Mouse (Mus musculus) adrenal gland, postnatal 25 days (tissue): Measurements from ENCODE around the gene Olfr743. TPM values are rescaled to one million over a fixed set of nuclear protein-coding genes. Genes with fewer than 3 reads are reported as not detected.
"Not testable (repeated sequence)": the region's sequence is repeated elsewhere in the genome, so short reads cannot be mapped to it uniquely, and the experiment has no call there.

Experiments
- DNase-seq: peaks from one replicate; pipeline ENCODE4 v3.0.0; 2021; ENCODE audit warnings: mixed read lengths
- long read RNA-seq: library from polyadenylated mRNA; stranded (forward); transcript quantifications from one replicate; pipeline ENCODE4 v2.0.0, GENCODE M21; 2021
- total RNA-seq: library from RNA; stranded (reverse); gene quantifications from 2 replicates; pipeline ENCODE4 v1.2.3, GENCODE M21; 2021

The Olfr743 gene
- not detected in 2 replicates for total RNA-seq
- long read RNA-seq = 0 reads

DNA sequence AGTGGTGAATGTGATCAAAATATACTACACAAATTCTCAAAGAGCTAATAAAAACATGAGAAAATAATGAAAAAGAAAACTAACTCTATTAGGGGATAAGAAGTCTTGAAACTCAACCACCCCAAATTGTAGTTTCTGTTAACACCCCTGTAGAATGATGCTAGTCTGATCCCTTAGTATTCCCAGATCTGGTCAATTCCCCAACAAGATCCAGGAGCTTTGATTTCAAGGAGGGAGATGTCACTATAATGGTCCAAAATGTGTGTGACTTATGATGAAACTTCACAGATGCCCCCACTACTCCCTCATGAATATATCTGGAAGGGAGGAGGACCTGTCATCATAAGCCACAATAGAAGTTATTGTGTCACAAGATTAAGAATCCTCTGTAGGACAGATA is at the start of gene Olfr743:
Gene Olfr743 (plus strand): TSS at position 301 of the 400 bp plus-strand sequence.
- DNase-seq = no peak

DNA sequence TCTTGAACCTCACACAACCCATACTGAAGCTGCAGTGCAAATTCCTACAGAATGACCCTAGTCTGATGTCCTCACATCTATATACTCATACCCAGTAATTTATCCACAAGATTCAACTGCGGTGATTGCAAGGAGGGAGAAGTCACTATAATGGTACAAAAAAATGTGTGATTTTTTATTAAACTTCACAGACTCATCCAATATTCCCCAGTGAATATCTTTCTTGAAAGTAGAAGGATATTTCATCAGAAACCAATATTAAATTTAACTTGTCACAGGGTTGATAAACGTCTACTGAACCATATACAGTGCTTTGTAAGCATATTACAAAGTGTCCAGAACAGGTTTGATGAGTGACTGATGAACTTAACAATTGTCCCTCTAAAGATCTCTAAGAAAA is 49.2 kb upstream of the Olfr743 start, which contains the start of gene Olfr741:
Gene Olfr741 (plus strand): TSS at position 301 of the 400 bp plus-strand sequence.
- no peak for DNase-seq

DNA sequence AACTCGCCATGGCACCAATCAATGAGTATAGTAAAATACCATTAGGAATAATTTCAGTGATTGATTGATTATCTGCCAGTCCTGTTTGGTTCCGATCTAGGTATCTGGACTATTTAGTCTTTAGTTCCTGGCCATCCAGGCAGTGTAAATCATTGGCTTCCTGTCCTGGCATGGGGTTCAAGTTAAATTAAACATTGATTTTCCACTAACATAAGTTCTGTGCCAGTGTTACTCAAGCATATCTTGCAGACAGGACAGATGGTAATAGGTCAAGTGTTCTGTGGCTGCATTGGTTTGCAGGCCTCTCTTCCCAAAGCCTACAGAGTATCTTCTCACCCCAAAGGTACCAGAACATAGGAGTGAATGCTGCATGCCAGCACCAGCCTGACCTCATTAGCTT is 43.2 kb upstream of the Olfr743 start:
- DNase-seq = no peak

DNA sequence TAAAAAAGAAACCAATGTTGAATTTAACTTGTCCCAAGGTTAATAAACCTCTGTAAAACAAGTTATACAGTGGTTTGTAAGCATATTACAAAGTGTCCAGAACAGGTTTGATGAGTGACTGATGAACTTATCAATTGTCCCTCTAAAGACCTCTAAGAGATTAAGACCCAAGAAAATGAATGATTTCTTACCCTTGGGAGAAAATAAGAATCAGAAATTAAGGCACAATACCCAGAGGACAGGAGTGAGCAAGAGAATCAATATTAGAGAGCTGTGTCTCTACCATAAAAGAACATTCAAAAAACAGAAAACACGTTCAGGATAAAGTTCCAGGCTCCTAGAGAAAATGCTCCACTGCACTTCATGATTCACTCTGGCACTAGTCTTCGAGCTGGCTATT is 18.3 kb upstream of the Olfr743 start, which contains the start of gene Olfr742:
Gene Olfr742 (plus strand): TSS at position 301 of the 400 bp plus-strand sequence.
- no peak for DNase-seq

DNA sequence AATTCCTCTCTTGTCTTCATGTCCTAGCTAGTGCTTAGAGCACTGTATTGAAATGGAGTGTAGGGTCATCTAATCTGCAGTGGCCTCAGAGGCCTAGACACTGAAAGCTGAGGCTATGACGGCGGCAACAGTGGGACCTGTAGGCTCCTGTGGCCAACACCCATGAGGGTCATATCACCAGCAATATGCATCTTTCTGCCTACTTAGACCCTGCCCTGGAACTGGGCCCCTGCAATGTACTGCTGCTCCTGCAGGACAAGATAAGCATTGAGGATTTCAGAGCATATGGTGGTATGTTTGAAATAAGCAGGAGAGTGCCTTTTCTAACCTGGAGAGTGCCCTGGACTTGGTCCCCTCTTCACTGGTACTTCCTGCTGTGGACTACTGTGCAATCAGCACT is 31.1 kb downstream of the Olfr743 start:
- DNase-seq = no peak

DNA sequence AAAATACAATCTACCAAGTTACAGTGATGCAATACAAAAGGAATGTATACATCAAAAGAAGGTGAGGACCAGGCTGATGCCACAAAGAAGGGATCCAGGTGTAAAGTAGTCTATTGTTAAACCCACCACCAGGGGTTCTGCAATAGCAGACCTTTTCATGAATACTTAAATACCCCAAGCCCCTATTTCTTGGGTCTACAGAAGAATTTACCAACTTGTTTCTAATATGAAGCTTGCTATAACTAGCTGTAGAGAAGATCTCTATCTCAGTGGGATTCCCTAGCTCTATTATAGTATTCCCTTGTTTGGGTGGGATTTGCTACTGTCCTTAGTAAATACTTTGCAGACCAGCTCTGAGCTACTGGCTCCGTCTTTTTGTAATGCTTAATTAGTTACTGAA is 51.4 kb downstream of the Olfr743 start:
- not testable (repeated sequence) for DNase-seq

Other genes starting within 250 kb of the Olfr743 start
- not detected in 2 replicates for gene Olfr732, start 237.6 kb upstream of the Olfr743 start, total RNA-seq
- gene Olfr733, start 220.3 kb upstream of the Olfr743 start, total RNA-seq = not detected in 2 replicates
- 0.18 TPM in 1 of 2 replicates, not detected in the other for gene Olfr734, start 195.1 kb upstream of the Olfr743 start, total RNA-seq
- not detected in 2 replicates for gene Olfr735, start 173.0 kb upstream of the Olfr743 start, total RNA-seq
- gene Tlr11, start 163.9 kb upstream of the Olfr743 start, total RNA-seq = not detected in 2 replicates
- not detected in 2 replicates for gene Olfr736, start 140.7 kb upstream of the Olfr743 start, total RNA-seq
- gene Olfr738, start 114.3 kb upstream of the Olfr743 start, total RNA-seq = not detected in 2 replicates
- not detected in 2 replicates for gene Olfr739, start 103.2 kb upstream of the Olfr743 start, total RNA-seq
- gene Olfr740, start 76.3 kb upstream of the Olfr743 start, total RNA-seq = not detected in 2 replicates
- not detected in 2 replicates for gene Olfr741, start 49.1 kb upstream of the Olfr743 start, total RNA-seq
- gene Olfr742, start 18.2 kb upstream of the Olfr743 start, total RNA-seq = not detected in 2 replicates
- gene Olfr744, start 93.0 kb downstream of the Olfr743 start, total RNA-seq = not detected in 2 replicates
- gene Olfr745, start 117.5 kb downstream of the Olfr743 start, total RNA-seq = not detected in 2 replicates
- gene Olfr746, start 125.2 kb downstream of the Olfr743 start, total RNA-seq = not detected in 2 replicates
- gene Olfr747, start 171.4 kb downstream of the Olfr743 start, total RNA-seq = not detected in 2 replicates
- gene Olfr748, start 185.5 kb downstream of the Olfr743 start, total RNA-seq = not detected in 2 replicates
- gene Olfr749, start 223.3 kb downstream of the Olfr743 start, total RNA-seq = not detected in 2 replicates